Mouse (Mus musculus) right cerebral cortex, postnatal 36 days (tissue): Measurements from ENCODE around the gene Ints14.
"Not testable (repeated sequence)": the region's sequence is repeated elsewhere in the genome, so short reads cannot be mapped to it uniquely, and the experiment has no call there.

Experiments used
- DNase-seq, 2 experiments: peaks; one replicate each; pipeline ENCODE4 v3.0.0; 2022; ENCODE audit warnings: low spot score in 2 of 2, mixed read lengths in 1 of 2

The Ints14 gene

GRCm38 (mm10) chr9:64952055-64952454, 8.7 kb upstream of the Ints14 start:
- DNase-seq: no peak

- DNase-seq: no peak
Observed at GRCm38 (mm10) chr9:64953190-64953589, 7.5 kb upstream of the Ints14 start.

DNA sequence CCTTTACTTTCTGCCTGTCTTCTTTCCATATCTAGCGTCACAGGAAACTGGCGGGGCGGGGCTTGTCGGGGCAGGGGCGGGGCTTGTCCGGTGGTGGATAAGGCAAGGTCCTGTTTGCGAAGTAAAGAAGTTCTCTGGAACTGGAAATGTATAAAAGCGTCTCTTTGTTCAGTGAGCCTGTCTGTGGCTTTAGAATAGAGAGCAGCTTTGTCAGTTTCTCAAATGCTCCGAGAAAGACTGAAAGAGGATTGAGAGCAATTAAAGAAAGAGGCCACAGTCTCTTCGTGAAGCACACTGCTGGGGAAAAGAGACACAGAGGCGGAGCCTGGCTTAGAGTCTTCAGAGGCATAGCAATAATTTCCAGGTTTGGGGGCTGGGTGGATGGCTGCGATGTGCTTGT, 4.4 kb upstream of the Ints14 start:
- no peak for DNase-seq

- no peak for DNase-seq
Observed at GRCm38 (mm10) chr9:64957276-64957675, 3.4 kb upstream of the Ints14 start.

DNA sequence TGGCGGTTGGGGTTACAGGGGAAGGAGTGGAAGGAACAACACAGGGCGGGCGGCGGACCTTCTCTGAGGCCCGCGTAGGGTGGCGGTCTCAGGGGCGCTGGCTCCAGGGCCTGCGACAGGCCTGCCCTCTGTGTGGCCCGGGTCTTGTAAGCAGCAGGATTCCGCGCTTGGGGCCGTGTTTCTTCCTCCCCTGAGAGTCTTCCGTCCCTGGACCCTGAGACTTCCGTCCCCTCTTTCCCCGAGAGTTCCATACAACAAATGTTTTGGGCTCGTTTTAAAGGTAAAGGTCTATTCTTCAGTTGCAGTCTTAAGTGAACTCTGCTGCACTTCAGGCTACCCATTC, 244 bp downstream of the Ints14 start:
- DNase-seq: no peak

- DNase-seq: no peak
Observed at GRCm38 (mm10) chr9:64980548-64980947, 19.8 kb downstream of the Ints14 start.

GRCm38 (mm10) chr9:64981904-64982303, 21.2 kb downstream of the Ints14 start:
- no peak for DNase-seq

DNA sequence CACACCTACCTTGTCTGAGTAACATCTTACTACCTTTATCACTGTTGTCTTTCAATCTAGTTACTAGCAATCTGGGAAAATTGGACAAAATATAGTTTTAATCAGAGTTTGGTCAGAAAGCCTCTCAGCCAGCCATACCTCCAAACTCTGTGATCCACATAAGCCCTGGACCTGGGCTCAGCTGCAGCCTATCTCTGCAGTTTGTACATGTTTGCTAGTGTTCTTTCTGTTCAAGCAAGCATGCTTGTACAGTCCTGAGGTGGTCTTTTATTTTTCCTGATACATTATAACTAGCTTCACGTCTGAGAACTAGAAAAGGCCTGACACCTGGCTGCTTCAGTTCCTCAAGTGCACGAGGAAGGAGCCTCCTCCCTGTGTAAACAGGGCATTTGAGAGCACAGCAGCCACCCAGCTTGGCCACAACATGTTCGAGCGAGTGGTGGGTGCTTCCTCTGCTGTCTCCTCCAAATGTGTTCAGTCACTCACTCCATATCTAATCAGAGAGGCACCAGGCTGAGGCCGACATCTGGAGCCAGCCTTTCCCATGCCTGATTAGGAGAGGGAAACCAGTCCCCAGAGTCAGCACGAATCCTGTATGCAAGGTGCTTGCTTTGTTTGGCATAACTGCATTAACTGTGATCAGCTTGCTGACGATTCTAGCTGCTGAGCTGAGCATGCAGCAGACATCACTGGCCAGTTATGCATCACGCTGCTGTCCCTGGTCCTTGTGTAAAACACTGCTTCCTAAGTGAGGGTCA, 24.5 kb downstream of the Ints14 start:
- no peak for DNase-seq

DNA sequence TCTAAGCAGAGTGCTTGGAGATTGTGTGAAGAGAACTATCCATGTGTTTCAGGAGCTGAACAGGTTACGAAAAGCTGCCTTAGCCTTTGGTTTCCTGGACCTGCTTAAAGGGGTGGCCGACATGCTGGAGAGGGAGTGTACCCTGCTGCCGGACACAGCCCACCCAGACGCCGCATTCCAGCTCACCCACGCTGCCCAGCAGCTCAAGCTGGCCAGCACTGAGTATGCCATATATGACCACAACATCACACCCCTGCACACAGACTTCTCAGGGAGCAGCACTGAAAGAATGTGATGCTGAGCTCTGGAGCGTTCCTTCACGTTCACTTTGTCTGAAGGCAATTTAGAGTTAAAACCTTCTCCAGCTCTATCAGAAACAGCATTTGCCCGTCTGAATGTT, 25.1 kb downstream of the Ints14 start:
- DNase-seq: no peak

DNA sequence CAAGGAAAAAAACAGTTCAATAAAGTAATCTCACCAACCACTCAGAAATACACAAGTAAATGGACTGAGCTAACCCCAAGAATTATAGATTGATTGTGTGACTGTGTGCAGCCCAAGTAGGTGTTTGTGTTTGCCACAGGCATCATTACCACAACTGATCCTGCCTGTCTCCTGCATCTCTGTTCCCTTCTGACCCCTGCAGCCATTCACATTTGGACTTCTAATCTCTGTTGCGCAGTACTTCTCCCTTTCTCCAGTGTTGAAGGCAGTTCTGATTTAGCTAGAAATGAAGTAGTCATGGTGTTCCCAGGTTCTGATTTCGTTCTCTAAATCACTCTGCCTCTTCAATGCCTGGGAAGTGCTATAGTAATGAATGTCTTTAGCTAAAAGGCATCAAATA, 26.9 kb downstream of the Ints14 start:
- no peak for DNase-seq

DNA sequence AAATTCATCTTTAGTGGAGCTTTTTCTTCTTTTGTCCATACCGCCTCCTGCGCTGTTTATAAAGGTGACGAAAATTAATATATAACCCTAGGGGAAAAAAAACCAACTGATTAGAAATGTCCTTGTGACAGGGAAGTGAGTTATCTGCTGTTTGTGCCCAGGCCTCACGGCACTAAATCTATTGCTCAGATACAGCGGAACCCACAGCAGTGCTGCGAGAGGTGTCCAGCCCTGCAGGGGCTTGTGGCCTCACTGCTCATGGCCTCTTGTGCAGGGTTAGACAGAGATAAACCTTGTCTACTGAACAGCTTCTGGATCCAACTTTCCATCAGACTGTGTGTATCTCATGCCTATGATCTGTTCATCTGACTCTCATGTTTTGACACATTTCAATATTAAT, 27.7 kb downstream of the Ints14 start:
- DNase-seq: no peak

GRCm38 (mm10) chr9:64990291-64990690, 29.6 kb downstream of the Ints14 start:
- no peak for DNase-seq

DNA sequence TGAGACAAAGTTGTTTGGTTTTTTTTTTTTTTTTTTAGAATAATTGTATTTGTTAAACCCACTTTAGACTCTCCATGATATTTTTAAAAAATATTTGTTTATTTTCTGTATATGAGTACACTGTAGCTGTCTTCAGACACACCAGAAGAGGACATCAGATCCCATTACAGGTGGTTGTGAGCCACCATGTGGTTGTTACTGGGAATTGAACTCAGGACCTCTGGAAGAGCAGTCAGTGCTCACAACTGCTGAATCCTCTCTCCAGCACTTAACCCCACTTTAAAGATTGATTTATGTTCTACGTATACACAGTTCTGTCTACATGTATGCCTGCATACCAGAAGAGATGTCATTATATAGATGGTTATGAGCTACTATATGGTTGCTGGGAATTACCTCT, 34.8 kb downstream of the Ints14 start:
- DNase-seq: not testable (repeated sequence)

GRCm38 (mm10) chr9:65001481-65001880, 40.8 kb downstream of the Ints14 start:
- no peak for DNase-seq

DNA sequence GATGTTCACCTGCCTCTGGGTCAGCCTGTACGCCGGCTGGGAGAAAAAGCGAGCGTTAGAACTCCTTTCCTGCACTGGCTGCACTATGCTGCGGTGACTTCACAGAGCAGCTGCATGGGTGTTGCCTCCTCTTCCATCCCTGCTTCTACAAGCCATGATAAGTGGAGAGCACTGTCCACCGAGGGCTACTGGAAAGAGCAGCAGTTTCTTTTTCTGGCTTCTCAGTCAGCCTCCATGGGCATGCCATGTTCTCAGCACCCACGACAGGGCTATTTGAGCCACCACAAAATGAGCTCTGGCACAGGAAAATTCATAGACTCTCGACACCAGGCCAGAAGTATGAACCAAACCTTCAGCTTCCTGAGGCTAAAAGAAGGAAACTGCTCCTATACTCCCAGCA, 45.0 kb downstream of the Ints14 start:
- peak in 1 of 2 experiments; percentile 52 for DNase-seq

GRCm38 (mm10) chr9:65010632-65011031, 49.9 kb downstream of the Ints14 start:
- no peak for DNase-seq

DNA sequence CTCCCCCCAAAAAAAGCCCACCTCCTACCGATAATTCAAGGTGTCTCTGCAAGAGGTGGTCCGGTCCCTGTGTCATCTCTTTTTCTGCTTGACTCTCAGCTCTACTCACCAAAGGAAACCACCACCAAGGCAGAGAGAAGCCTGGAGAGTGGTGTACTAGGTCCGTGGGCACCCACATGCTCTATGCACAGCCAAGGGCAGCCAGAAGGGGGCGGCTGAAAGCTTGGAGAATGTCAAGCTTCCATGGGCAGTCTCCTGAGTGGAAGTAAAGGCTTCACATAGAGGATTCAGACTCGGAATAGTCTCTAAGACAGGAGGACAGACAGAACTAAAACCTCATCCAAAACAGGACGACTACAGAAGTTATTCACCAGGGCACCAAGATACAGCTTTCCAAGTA, 50.6 kb downstream of the Ints14 start:
- no peak for DNase-seq

GRCm38 (mm10) chr9:65015461-65016222, 54.9 kb downstream of the Ints14 start:
- no peak for DNase-seq

GRCm38 (mm10) chr9:65016241-65016977, 55.7 kb downstream of the Ints14 start:
- DNase-seq: no peak

- DNase-seq: no peak
Observed at GRCm38 (mm10) chr9:65016978-65017827, 56.5 kb downstream of the Ints14 start.

GRCm38 (mm10) chr9:65017896-65018295, 57.2 kb downstream of the Ints14 start:
- no peak for DNase-seq
